Mouse (Mus musculus): Measurements from ENCODE around the gene Cldn14.
A peak's percentile ranks its signal among the peaks of the same experiment; 100 is the strongest.

Gene Cldn14

DNA sequence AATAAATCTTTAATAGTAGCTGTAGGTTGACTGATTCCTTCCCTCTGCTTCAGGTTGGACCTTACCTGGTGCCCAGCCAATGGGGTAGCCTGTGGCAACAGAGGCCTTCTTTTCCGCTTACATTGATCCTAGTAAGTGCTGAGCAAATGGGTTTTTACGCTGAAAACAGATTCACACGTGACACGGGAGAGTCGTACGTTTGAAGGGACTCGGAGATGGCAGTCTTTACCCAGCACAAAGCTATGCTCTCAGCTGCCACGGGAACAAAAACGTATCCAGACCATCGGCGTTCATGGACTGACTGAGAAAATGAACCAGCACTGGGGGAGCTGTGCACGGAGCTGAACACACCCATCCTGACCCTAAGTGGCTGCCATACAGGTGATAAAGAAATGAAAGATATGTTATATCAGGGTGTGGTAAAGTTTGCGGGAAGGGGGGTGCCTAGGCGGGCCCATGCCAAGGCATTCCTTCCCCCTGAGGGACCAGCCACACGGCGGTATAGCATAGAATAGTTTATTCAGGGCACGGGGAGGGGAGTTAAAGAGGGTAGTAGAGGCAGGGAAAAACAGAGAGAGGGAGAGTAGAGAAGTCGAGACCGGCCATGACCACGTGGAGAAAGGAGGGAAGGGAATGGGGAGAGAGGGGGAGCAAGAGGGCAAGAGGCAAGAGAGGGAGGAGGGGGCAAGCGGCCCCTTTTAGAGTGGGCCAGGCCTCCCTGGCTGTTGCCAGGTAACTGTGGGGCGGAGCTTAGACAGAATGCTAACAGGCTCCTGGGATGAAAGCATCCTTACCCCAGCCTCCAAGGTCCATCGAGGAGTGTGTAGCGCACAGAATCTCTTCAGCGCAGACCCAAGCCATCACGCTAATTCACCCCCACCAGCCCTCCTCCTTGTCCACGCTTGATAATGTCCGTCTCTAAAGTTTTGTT is 97.6 kb downstream of the Cldn14 start:
- DNase-seq: peak; percentile 9

DNA sequence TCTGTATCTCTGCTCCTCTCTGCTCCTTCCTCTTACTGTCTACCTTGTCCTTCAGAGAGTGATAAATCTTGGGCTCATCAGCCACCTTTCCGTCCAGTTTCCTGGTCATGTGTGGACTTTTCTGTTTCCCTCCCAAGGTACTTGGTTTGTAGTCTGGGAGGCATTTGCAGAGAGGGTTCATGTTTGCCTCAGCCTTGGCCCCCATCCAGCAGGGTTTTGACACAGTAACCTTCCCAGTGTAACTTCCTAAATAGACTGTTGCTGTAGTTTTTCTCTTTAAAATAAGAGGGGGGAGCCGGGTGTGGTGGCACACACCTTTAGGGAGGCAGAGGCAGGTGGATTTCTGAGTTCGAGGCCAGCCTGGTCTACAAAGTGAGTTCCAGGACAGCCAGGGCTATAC is 98.7 kb downstream of the Cldn14 start:
- no peak for DNase-seq

DNA sequence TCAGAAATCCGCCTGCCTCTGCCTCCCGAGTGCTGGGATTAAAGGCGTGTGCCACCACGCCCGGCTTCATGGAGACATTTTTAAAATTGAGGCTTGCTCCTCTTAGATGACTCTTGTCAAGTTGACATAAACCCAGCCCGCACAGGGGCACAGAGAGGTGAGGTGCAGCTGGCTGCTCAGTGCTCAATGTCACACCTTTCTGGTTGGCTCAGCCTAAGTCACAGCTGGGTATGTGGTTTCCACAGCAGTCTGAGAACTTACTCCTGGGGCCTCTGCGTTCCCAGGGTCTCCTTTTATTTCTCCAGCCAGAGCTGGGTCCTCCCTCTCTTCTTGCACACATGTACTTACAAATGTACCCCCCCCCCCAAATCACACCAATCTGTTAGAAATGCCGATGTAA is 100.4 kb downstream of the Cldn14 start:
- no peak for DNase-seq

DNA sequence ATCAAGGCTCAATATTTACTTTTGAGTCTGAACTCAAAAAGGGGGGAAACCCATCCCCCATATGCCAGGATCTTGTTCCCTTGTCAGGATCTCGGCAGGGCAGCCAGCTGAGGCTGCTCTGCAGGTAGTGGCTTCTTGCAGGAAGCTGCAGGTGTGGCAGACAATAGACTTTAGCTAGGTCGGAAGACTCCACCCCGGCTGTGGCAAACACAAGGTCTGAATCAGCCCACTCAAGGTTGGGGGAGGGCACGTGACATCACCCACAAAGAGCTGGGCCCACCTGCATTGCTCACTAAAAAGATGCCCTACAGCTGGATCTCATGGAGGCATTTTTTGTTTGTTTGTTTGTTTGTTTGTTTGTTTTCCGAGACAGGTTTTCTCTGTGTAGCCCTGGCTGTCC is 100.9 kb downstream of the Cldn14 start:
- no peak for DNase-seq

DNA sequence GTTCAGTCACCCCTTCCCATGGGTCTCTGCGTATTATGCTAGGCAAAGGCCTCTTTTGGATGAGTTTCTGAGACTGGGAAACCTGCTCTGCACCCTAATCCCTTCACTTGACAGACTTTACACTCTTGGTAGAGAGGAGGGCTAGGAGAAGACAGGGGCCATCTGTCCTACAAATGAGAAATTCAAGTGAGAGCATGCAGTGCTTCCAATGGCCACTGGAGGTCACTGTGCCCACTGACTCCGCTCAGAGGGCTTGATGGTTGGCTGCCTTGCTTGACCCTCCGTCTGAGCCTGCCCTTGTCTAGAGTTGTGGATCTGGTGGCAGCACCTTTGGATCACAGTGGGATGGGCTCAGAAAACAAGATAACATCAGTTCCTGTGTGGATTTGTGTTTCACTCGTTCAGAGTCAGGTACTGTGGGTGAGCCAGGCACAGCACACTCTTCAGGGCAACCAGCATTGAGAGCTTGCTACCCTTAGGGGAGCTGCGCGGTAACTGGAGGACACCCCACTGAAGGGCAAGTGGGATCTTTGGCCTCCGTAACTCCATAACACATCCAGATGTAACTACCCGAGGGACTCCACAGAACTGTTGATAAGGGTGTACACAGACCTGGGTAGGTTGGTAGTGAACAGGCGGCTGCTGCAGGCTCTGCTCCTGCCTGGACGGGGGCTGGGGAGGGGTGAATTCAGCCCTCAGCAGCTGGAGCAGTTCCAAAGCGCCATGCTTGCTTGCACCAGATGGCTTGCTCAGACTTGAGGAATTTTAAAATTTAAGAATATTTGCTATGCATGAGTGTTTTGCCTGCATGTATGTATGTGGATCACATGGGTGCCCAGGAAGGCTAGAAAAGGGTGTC is 102.3 kb downstream of the Cldn14 start:
- DNase-seq: peak; percentile 81

DNA sequence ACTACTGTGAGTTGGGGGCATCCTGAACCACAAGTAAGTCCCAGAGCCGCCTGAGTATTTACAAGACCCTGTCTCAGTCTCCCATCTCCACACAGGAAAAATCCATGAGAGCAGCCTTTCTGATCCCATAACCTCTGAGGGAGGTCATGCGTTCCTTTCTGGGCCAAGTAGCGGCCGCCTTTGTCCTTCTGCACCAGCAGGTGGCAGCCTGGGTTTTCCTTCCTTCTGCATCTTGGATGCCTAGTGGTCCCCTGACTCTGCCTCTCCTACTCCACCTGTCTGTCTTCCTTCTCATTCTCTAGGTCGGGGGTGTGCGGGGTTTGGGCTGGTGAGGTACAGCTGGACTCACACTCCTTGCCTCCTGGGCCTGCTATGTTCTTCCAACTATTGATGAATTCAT is 105.6 kb downstream of the Cldn14 start:
- no peak for DNase-seq

DNA sequence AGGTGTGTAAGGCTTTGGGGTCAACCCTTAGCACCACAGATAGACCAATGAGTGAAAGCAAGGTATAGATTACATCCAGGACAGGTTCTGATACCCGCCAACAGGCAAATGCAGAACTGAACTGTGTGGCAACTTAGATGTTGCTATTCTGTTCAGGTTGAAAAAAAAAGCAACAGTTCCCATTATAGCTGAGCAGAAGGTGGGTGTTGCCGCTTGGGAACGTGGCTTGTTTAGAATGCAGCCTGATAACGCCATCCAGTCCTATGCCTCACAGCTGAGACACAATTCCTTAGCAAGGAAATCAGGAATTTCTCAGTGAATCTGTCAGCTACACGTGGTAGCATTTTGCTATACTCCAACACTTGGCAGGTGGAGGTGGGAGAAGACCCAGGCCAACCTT is 115.4 kb downstream of the Cldn14 start:
- no peak for DNase-seq

DNA sequence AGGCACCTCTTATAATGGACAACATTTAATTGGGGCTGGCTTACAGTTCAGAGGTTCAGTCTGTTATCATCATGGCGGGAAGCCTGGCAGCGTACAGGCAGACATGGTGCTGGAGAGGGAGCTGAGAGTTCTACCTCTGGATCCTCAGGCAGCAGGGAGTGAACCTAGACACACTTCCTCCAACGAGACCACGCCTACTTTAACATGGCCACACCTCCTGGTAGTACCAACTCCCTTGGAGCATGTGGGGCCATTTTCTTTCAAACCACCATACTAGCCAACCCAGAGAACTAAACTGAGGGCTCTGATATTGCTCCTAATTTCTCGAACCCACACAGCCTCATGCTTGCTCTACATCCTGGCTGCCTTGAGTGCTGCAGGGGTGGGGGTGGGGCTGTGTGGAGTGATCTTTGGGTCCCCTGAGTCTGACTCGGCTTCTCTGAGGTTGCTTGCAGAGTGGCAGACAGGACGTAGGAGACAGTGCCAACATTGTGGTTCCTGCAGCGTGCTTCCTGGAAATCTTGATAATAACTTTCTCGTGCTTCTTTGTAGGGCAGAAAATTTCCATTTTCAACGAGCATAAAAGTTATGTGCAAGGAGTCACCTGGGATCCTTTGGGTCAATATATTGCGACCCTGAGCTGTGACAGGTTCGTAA is 117.6 kb downstream of the Cldn14 start:
- DNase-seq: no peak

DNA sequence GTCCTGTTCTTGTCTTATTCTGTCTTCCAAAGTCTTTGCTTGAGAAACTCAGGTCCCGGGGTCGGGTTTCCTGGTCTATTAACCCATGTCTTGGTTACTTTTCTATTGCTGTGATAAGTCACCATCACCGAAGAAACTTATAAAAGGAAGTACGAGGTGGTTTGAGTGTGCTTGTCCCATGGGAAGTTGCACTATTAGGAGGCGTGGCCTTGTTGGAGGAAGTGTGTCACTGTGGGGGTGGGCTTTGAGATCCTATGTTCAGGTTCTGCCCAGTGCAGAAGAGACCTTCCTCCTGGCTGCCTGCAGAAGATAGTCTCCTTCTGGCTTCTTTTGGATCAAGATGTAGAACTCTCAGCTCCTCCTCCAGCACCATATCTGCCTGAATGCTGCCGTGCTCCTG is 120.2 kb downstream of the Cldn14 start:
- no peak for DNase-seq

DNA sequence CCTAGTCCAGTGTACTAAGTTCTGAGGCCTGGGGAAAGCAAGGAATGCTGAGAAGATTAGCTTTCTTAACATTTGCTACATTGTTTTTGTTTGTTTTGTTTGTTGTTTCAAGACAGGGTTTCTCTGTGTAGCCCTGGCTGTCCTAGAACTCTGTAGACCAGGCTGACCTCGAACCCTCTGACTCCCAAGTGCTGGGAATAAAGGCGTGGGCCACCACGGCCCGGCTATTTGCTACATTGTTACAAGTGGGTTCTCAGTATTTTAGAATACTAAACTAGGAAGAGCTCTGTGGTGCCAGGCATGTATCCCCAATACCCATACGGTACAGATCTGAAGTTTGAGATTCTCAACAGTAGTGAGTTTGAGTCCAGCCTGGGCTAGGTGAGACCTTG is 123.9 kb downstream of the Cldn14 start:
- no peak for DNase-seq

DNA sequence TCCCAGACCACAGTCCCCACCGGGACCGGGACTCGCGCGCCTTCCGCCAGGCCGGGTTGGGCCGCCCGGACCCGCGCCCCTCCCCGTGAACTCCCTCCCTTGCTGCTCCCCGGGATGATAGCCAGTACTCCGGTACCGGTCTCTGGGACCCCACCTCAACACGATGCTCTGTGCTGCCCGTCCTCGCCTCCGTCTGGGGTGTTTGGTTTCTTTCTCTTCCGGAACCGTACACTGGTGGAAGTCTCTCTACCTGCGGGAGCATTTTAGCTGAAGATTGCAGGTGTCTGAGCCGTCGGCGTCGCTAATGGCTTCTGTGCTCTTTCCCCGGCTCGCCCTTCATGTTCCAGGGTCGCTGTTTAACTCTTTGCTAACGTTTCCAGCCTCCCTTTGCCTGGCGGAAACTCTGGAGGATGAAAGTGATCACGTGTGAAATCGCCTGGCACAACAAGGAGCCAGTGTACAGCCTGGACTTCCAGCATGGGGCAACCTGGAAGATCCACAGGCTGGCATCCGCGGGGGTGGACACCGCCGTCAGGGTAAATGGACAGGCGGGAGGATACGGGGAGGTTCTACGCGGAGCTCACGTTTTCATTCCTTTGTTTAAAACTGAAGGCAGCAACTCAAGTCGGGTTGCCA is 124.4 kb downstream of the Cldn14 start:
- peak; percentile 24 for DNase-seq

DNA sequence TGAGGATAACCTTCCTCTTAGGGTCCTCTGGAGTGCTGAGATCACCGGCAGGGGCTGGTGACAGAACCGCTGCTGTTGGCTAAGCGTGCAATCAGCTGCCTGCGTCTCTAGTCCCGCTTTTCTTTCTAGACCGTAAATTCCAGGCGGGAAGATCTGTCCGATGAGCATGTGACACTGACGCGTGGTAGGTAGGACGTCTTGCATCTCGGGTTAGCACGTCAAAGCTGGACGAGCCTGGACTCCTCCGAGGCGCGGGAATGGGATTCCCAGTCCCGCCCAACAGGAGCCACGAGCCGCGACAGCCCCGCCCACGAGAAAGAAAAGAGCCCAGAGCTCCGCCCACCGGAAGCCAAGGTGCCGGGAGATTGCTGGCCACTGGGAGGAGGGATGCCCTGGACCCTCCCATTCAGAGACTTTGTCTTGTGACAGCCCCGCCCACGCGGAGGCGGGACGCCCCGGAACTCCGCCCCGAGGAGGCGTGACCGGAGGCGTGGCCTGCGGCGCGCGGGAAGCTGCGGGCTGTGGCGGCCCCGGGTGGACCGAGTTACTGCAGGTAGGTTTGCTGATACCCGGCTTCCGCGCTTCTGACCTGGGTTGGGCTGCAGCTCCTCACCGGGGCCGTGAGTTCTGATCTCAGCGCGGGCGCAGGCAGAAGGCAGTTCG is 125.1 kb downstream of the Cldn14 start, which contains the start of gene Chaf1b:
Chaf1b (plus strand) TSS at position 479 of the 663 bp plus-strand sequence.
- peak; percentile 98 for DNase-seq

DNA sequence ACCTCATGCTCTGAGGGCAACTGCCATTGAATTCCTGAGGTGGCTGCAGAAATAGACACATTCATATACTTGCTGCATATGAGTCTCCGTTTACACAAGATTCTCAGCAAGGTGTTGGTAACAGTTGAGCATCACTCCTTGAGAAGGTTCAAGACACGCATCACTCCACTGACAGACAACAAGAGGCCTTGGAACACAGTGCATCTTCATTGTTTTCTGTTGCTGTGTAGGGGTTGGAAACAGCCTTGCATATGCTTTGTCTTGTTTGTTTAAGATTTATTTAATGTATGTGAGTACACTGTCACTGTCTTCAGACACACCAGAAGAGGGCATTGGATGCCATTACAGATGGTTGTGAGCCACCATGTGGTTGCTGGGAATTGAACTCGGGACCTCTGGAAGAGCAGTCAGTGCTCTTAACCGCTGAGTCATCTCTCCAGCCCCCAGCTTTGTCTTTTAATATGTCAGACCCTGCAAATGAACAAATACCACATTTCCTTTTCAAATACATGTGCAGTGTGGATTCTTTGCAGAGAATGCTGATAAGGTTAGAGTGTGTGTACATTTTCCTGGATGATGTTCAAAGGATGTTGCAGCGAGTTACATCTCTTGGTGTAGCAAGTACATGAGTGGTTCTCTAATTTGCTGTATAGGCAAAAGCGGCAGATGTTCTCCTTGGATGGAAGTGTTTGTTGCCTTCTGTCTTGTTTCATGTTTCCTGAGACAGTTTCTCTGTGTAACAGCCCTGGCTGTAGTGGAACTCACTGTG is 130.8 kb downstream of the Cldn14 start:
- no peak for DNase-seq

DNA sequence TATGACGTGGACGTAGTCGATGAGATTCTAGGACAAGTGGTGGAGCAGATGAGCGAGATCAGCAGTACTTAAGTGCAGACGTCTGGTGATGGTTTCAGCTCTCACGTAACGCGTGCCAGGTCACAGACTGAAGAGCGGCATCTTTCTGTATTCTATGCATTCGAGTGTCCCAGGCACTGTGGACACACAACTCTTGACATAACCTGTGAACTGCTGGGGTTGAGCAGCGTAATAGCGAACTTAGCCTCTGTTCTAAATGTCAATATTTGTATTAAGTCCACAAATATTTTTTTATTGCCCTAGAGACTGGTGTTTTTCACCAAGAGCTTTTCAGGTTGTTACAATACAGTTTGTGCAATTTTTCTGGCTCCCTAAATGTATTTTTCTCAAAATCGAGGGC is 133.8 kb downstream of the Cldn14 start:
- no peak for DNase-seq

All from kidney, adult 9 months (tissue).